Mouse (Mus musculus): ENCODE results near the gene Ssh2. TPM values are rescaled to one million over a fixed set of nuclear protein-coding genes. Genes with fewer than 3 reads are reported as not detected.

Gene Ssh2
- polyA plus RNA-seq, 1 experiment from 2014 or later, result 12.1 TPM

GRCm38 (mm10) chr11:77188868-77189267 lies 27.2 kb upstream of the Ssh2 start, which contains the start of gene Efcab5:
Gene Efcab5, minus strand, starts transcription at chr11:77188968.
- ATAC-seq (replicated peaks; ENCODE audit: low FRiP score) (no peak), DNase-seq (ENCODE audit: low spot score) (no peak)
- Histone ChIP-seq H3K4me1 (replicated peaks; ENCODE audit: control insufficient read depth, insufficient read depth, low read length) (no peaks in the 10 kb centered on the region), H3K4me2 (no peak within 1 kb of the TSS), H3K4me3 (ENCODE audit: low read depth, low read length) (no peak within 1 kb of the TSS), H3K9me3 (ENCODE audit: control insufficient read depth, low read length) (no peaks in the 10 kb centered on the region), H3K36me3 (ENCODE audit: control insufficient read depth, insufficient read depth, low read length) (no peaks in the 10 kb centered on the region), H3K9ac (ENCODE audit: low read depth, low read length) (no peak within 1 kb of the TSS), H3K27ac (ENCODE audit: low read depth, low read length) (no peak within 1 kb of the TSS), H3K27me3 (replicated peaks; ENCODE audit: control insufficient read depth, insufficient read depth, low read length) (no peaks in the 10 kb centered on the region)
- WGBS, result 87% methylated on average over 6 of the region's 6 CpGs

GRCm38 (mm10) chr11:77193410-77193809 lies 22.7 kb upstream of the Ssh2 start:
- no peaks in the 10 kb centered on the region for H3K9me3 ChIP-seq (ENCODE audit: control insufficient read depth, low read length)
- 76% methylated on average over 5 of the region's 5 CpGs for WGBS
- no peak overlapping the region for H3K9ac ChIP-seq (ENCODE audit: low read depth, low read length)
- H3K4me3 ChIP-seq (ENCODE audit: low read depth, low read length), result no peak overlapping the region
- no peaks in the 10 kb centered on the region for H3K36me3 ChIP-seq (ENCODE audit: control insufficient read depth, insufficient read depth, low read length)
- H3K4me1 ChIP-seq (replicated peaks; ENCODE audit: control insufficient read depth, insufficient read depth, low read length), result peaks cover 7% of the 10 kb centered on the region
- ATAC-seq (replicated peaks; ENCODE audit: low FRiP score), result no peak
- no peak overlapping the region for H3K27ac ChIP-seq (ENCODE audit: low read depth, low read length)
- no peaks in the 10 kb centered on the region for H3K27me3 ChIP-seq (replicated peaks; ENCODE audit: control insufficient read depth, insufficient read depth, low read length)
- DNase-seq (ENCODE audit: low spot score), result no peak
- no peak overlapping the region for H3K4me2 ChIP-seq

- ATAC-seq (replicated peaks; ENCODE audit: low FRiP score), result no peak
Measured at GRCm38 (mm10) chr11:77193941-77194553, 22.0 kb upstream of the Ssh2 start.

GRCm38 (mm10) chr11:77194762-77195161 lies 21.3 kb upstream of the Ssh2 start:
- Histone ChIP-seq H3K4me1 (replicated peaks; ENCODE audit: control insufficient read depth, insufficient read depth, low read length) (peaks cover 7% of the 10 kb centered on the region), H3K4me2 (no peak overlapping the region), H3K4me3 (ENCODE audit: low read depth, low read length) (no peak overlapping the region), H3K9ac (ENCODE audit: low read depth, low read length) (no peak overlapping the region), H3K9me3 (ENCODE audit: control insufficient read depth, low read length) (no peaks in the 10 kb centered on the region), H3K36me3 (ENCODE audit: control insufficient read depth, insufficient read depth, low read length) (no peaks in the 10 kb centered on the region), H3K27ac (ENCODE audit: low read depth, low read length) (no peak overlapping the region), H3K27me3 (replicated peaks; ENCODE audit: control insufficient read depth, insufficient read depth, low read length) (no peaks in the 10 kb centered on the region)
- WGBS, result 78% methylated on average over 1 of the region's 1 CpGs
- no peak for DNase-seq (ENCODE audit: low spot score)
- ATAC-seq (replicated peaks; ENCODE audit: low FRiP score), result no peak

More at GRCm38 (mm10) chr11:77193941-77194553, 22.0 kb upstream of the Ssh2 start:
- Histone ChIP-seq H3K9ac (ENCODE audit: low read depth, low read length) (no peak overlapping the region), H3K27ac (ENCODE audit: low read depth, low read length) (no peak overlapping the region), H3K4me1 (replicated peaks; ENCODE audit: control insufficient read depth, insufficient read depth, low read length) (peaks cover 7% of the 10 kb centered on the region), H3K4me2 (no peak overlapping the region), H3K9me3 (ENCODE audit: control insufficient read depth, low read length) (no peaks in the 10 kb centered on the region), H3K36me3 (ENCODE audit: control insufficient read depth, insufficient read depth, low read length) (no peaks in the 10 kb centered on the region), H3K4me3 (ENCODE audit: low read depth, low read length) (no peak overlapping the region), H3K27me3 (replicated peaks; ENCODE audit: control insufficient read depth, insufficient read depth, low read length) (no peaks in the 10 kb centered on the region)
- no peak for DNase-seq (ENCODE audit: low spot score)
- 70% methylated on average over 6 of the region's 6 CpGs for whole genome bisulfite sequencing

- peaks cover 7% of the 10 kb centered on the region for H3K4me1 ChIP-seq (replicated peaks; ENCODE audit: control insufficient read depth, insufficient read depth, low read length)
- no peak overlapping the region for H3K4me2 ChIP-seq
- no peaks in the 10 kb centered on the region for H3K36me3 ChIP-seq (ENCODE audit: control insufficient read depth, insufficient read depth, low read length)
- DNase-seq (ENCODE audit: low spot score) (no peak), ATAC-seq (replicated peaks; ENCODE audit: low FRiP score) (no peak)
- H3K27ac ChIP-seq (ENCODE audit: low read depth, low read length), result no peak overlapping the region
- no peak overlapping the region for H3K9ac ChIP-seq (ENCODE audit: low read depth, low read length)
- WGBS, result 73% methylated on average over 11 of the region's 11 CpGs
- H3K27me3 ChIP-seq (replicated peaks; ENCODE audit: control insufficient read depth, insufficient read depth, low read length), result no peaks in the 10 kb centered on the region
- H3K4me3 ChIP-seq (ENCODE audit: low read depth, low read length), result no peak overlapping the region
- H3K9me3 ChIP-seq (ENCODE audit: control insufficient read depth, low read length), result no peaks in the 10 kb centered on the region
Measured at GRCm38 (mm10) chr11:77195360-77196109, 20.6 kb upstream of the Ssh2 start.

- no peaks in the 10 kb centered on the region for H3K27me3 ChIP-seq (replicated peaks; ENCODE audit: control insufficient read depth, insufficient read depth, low read length)
- no peaks in the 10 kb centered on the region for H3K36me3 ChIP-seq (ENCODE audit: control insufficient read depth, insufficient read depth, low read length)
- peaks cover 7% of the 10 kb centered on the region for H3K4me1 ChIP-seq (replicated peaks; ENCODE audit: control insufficient read depth, insufficient read depth, low read length)
- WGBS, result 28% methylated on average over 4 of the region's 4 CpGs
- H3K4me2 ChIP-seq, result no peak overlapping the region
- no peak overlapping the region for H3K9ac ChIP-seq (ENCODE audit: low read depth, low read length)
- DNase-seq (ENCODE audit: low spot score) (no peak), ATAC-seq (replicated peaks; ENCODE audit: low FRiP score) (no peak)
- no peak overlapping the region; the same call in 1 of the 2 replicates for H3K27ac ChIP-seq (ENCODE audit: low read depth, low read length)
- H3K4me3 ChIP-seq (ENCODE audit: low read depth, low read length), result no peak overlapping the region
- H3K9me3 ChIP-seq (ENCODE audit: control insufficient read depth, low read length), result no peaks in the 10 kb centered on the region
Measured at GRCm38 (mm10) chr11:77196181-77197143, 19.6 kb upstream of the Ssh2 start.

GRCm38 (mm10) chr11:77199636-77200035 lies 16.5 kb upstream of the Ssh2 start:
- H3K9me3 ChIP-seq (ENCODE audit: control insufficient read depth, low read length), result no peaks in the 10 kb centered on the region
- no peaks in the 10 kb centered on the region for H3K36me3 ChIP-seq (ENCODE audit: control insufficient read depth, insufficient read depth, low read length)
- H3K27ac ChIP-seq (ENCODE audit: low read depth, low read length), result no peak overlapping the region
- H3K4me3 ChIP-seq (ENCODE audit: low read depth, low read length), result no peak overlapping the region
- DNase-seq (ENCODE audit: low spot score) (no peak), ATAC-seq (replicated peaks; ENCODE audit: low FRiP score) (no peak)
- H3K27me3 ChIP-seq (replicated peaks; ENCODE audit: control insufficient read depth, insufficient read depth, low read length), result no peaks in the 10 kb centered on the region
- H3K9ac ChIP-seq (ENCODE audit: low read depth, low read length), result no peak overlapping the region
- WGBS, result 39% methylated on average over 4 of the region's 4 CpGs
- peaks cover 7% of the 10 kb centered on the region for H3K4me1 ChIP-seq (replicated peaks; ENCODE audit: control insufficient read depth, insufficient read depth, low read length)
- no peak overlapping the region for H3K4me2 ChIP-seq

- WGBS, result 49% methylated on average over 1 of the region's 1 CpGs
- DNase-seq (ENCODE audit: low spot score), result no peak
- H3K4me2 ChIP-seq, result no peak overlapping the region
- no peak overlapping the region for H3K27ac ChIP-seq (ENCODE audit: low read depth, low read length)
- H3K27me3 ChIP-seq (replicated peaks; ENCODE audit: control insufficient read depth, insufficient read depth, low read length), result no peaks in the 10 kb centered on the region
- no peaks in the 10 kb centered on the region for H3K9me3 ChIP-seq (ENCODE audit: control insufficient read depth, low read length)
- H3K36me3 ChIP-seq (ENCODE audit: control insufficient read depth, insufficient read depth, low read length), result no peaks in the 10 kb centered on the region
- H3K9ac ChIP-seq (ENCODE audit: low read depth, low read length), result no peak overlapping the region
- no peak overlapping the region for H3K4me3 ChIP-seq (ENCODE audit: low read depth, low read length)
- H3K4me1 ChIP-seq (replicated peaks; ENCODE audit: control insufficient read depth, insufficient read depth, low read length), result peaks cover 7% of the 10 kb centered on the region
- ATAC-seq (replicated peaks; ENCODE audit: low FRiP score), result no peak
Measured at GRCm38 (mm10) chr11:77200703-77201102, 15.4 kb upstream of the Ssh2 start.

All from liver, embryonic 11.5 days (tissue).